11 mouse cellular contexts compared by ENCODE assay signal in the genomic region with DNA sequence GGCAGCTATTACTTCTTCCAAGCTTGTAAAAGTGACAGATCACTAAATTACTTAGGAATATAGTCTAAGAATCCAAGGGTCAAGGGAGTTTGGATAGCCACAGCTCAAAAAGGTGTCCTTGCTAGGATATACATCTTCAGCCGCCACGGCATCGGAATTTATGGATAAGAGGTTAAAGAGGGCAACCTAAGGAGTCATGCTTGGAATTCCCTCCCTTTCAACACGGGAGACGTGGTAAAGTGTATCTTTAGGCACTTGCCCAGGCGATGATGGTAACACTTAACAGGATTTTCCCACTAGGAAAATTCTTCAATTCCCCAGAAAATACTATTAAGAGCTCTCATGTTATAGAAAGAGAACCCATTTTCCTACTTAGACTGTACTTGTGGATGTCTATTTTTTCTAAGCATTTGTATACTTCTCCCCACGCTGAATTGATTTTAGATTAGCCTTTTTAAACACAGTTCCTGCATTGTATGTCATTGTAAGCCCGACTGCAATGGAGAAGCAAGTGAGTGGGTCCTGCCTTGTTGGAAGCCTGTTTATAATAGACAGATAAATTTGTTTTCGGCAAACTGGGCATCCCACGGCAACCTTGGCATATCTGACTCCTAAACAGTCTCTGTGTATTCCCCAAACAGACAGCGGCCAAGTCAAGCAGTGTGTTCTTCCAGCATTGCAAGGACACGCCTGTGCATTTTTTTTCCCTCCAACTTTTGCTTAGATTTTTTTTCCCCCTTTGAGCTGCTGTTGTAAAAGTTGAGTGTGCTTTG.
DNase-seq lines count a peak whose midpoint lies in the region; ATAC-seq lines count a peak whose summit lies in the region.
"Had no signal": no experiment of that assay in that cellular context is flagged by ENCODE, and none has a peak within 500 bp of the region (broad histone marks: within the 10 kb centered on the region; RNA-seq: fewer than 3 reads in every experiment).

No protein-coding gene starts in this region.

- peaks cover 6% of the 10 kb centered on the region for H3K4me1 ChIP-seq in limb, embryonic 11.5 days (ENCODE audit: control insufficient read depth, insufficient read depth, low read length)

- no peaks in the 10 kb centered on the region for H3K9me3 ChIP-seq in limb, embryonic 11.5 days (ENCODE audit: control insufficient read depth, low read length)

- no peak overlapping the region for H3K27ac ChIP-seq in limb, embryonic 11.5 days (replicated peaks; ENCODE audit: low read depth, low read length)
- H3K27ac ChIP-seq: liver, embryonic 14.5 days had no signal

- WGBS in limb, embryonic 11.5 days = 41% methylated on average over 12 of the region's 12 CpGs

- no peak overlapping the region for H3K9ac ChIP-seq in limb, embryonic 11.5 days (ENCODE audit: low read length)
- H3K9ac ChIP-seq: forebrain, postnatal 0 days; liver, embryonic 14.5 days had no signal

- intact Hi-C loops in left cerebral cortex, postnatal 4 days (cut with DNase I) = no loop called here
- intact Hi-C loops in left cerebral cortex, postnatal 25 days (cut with DNase I) = no loop called here

- H3K27me3 ChIP-seq in limb, embryonic 11.5 days (ENCODE audit: control insufficient read depth, insufficient read depth, low read length) = no peaks in the 10 kb centered on the region

- 0 out of 2 replicates have a peak, but pooled peaks have one; percentile 10 for ATAC-seq in limb, embryonic 11.5 days (ENCODE audit: insufficient number of reproducible peaks, low FRiP score, low TSS enrichment, low read depth)
- ATAC-seq: forebrain, postnatal 0 days had no signal

- H3K36me3 ChIP-seq in limb, embryonic 11.5 days (ENCODE audit: control insufficient read depth, insufficient read depth, low read length) = no peaks in the 10 kb centered on the region

- H3K4me2 ChIP-seq in limb, embryonic 11.5 days (ENCODE audit: low read depth, severe bottlenecking) = no peak overlapping the region

- H3K4me3 ChIP-seq in limb, embryonic 11.5 days (ENCODE audit: low read depth, low read length) = no peak overlapping the region

- DNase-seq in gastrocnemius, adult 18-20 months (ENCODE audit: low spot score) = peak; percentile 42
- no peak for DNase-seq in gastrocnemius, postnatal 10 days
- DNase-seq in left cerebral cortex, postnatal 4 days = peak; percentile 30
- DNase-seq in left cerebral cortex, postnatal 25 days (ENCODE audit: low spot score in 2 of 2) = no peak
- DNase-seq in embryo, embryonic 11 days = peak; percentile 50
- DNase-seq in limb, embryonic 11.5 days (ENCODE audit: low spot score) = peak; percentile 38
- DNase-seq in right cerebral cortex, adult 18-20 months = no peak
- no peak for DNase-seq in urinary bladder, postnatal 36 days (ENCODE audit: low spot score in 2 of 2)
- DNase-seq: B cell, adult 2 months; forebrain, postnatal 0 days had no signal

Comparison
In these comparisons a context has a peak if more than half of its experiments do, and no peak if none do; other contexts are left out.
1. DNase-seq: peak in gastrocnemius, adult 18-20 months (single experiment), left cerebral cortex, postnatal 4 days (single experiment), embryo, embryonic 11 days (single experiment) and limb, embryonic 11.5 days (single experiment); none in gastrocnemius, postnatal 10 days (single experiment), left cerebral cortex, postnatal 25 days (0 of 2), right cerebral cortex, adult 18-20 months (single experiment) and urinary bladder, postnatal 36 days (0 of 2).